Mouse (Mus musculus) hematopoietic stem cell, adult 5-6 weeks (primary cell): ENCODE measurements at regions not wholly inside any gene's neighbourhood (a gene's known extent, or its start where the extent isn't known, plus 50 kb on each side); places are given as distances from the start of the nearest gene placed in this dataset.
A peak's percentile ranks its signal among the peaks of the same experiment; 100 is the strongest.

ENCODE experiments used
- ATAC-seq, 2 experiments: fragments of 125-278 bp in 1 of 2; replicated peaks in 1 of 2; 2 replicates each; pipeline ENCODE4 v1.8.0; 2016 to 2017; ENCODE audit warnings: inconsistent platforms in 2 of 2, mild to moderate bottlenecking in 2 of 2, moderate number of reproducible peaks in 2 of 2, low read depth in 1 of 2, moderate TSS enrichment in 1 of 2; ENCODE audit not compliant: low FRiP score in 2 of 2, poor library complexity in 2 of 2, severe bottlenecking in 2 of 2, insufficient read depth in 1 of 2, low TSS enrichment in 1 of 2

DNA sequence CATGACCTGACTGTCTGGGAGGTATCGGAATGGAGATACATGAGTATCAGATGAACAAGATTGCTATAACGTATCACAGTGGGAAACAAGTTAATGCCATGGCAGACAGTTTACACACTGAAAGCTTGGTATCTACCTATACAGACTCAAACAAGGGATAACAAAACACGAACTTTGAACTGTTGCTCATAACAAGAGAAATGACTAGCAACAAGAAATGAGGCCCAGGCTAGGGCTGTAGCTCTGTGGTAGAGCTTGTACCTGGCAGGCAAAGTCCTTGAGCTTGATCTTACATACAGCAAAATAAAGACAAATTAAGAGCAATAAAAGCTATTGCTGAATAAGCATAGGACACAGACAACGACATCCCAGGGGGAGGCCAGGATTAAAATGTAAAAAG, 172.4 kb upstream of the Pln start:
- ATAC-seq: no peak

DNA sequence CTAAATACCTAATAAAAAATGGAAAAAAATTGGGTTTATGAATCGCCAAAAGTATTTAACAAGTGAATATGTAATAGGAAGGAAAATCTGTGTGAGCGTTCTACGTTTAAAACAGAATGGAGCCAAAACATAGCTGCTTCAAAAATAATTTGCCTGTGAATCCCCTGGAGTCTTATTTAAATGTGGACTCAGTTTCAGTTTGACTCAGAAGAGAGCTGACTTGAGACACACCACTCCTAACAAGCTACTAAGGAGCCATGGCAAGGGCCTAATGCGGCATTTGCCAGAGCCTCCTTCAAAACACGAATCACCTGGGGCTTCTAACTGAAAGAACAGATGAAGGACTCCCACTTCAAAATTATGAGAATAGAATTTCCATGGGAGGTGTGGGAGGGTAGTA, 169.7 kb upstream of the Pln start:
- ATAC-seq: no peak

- no peak for ATAC-seq
Observed at GRCm38 (mm10) chr10:53174038-53174564, 163.4 kb upstream of the Pln start.

DNA sequence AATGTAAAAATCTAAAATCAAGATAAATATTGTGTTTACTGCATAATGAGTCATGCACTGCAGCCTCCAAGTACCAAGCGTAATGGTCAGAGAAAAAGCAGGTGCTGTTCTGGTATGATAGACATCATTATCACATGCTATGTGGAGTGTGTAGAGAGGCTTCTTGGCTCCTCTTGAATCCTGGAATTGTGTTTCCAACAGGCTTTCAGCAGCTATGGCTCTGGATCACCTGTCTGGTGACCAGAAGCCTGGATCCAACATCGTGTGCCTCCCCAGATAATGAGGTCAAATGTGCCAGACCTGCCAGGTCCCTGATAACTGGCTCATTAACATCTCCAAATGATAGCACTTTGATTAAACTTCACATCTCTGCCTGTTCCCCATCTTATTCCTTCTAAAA, 161.5 kb upstream of the Pln start:
- no peak for ATAC-seq

GRCm38 (mm10) chr10:53178561-53178960, 158.9 kb upstream of the Pln start:
- no peak for ATAC-seq

DNA sequence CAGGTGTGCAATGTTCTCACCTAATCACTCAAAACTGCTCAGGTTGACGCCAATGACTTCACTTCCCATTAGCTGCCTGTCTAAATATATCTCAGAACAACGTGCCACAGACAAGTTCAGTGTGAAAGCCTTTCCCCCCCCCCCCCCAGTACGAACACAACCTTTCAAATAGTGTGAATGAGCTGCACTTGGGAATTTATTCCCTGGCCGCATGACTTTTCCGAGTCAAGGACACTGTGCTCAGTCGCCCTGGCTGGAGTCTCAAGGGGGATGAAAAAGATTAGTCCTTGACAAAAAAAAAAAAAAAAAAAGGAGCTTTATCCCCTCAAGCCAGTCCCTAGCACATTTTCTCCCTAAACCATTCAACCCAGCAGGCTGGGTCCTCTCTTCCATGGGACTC, 158.4 kb upstream of the Pln start:
- ATAC-seq: no peak

DNA sequence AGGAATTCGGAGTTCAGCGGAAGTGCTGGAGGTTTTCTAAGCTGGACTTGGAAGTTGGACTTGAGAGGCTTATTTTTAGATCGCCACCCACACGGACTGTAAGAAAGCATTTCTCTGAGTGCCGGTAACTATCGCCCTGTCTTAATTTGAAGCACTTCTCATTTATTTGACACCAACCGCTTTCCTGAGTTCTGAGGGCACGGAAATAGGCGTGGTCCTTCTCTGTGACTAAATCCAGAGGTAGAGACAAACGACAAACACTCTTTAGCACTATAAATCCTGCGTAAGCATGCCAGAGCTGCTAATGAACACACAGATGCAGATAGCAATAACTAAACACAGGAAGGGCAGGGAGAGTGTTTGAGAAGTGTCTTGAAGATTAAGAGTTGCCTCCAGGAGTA, 156.7 kb upstream of the Pln start:
- peak; percentile 89 to 90 for ATAC-seq

DNA sequence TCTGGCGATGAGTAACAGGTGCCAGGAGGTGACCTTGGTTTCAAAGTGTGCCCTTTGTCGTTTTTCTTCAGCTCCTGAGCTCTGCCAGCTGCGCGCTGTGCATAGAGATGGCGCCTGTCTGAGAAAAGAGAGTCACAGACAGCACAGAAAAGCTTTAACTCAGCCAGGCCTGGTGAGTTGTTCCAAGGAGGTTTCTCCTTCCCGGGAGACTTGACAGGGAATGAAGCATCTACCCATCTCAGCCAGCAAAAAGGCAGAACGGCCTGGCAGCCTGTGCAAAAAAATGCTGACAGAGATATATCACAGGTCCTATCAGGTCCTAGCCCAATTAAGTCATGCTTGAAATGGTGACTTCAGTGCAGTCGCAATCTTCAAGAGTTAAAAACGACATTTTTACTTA, 156.1 kb upstream of the Pln start:
- ATAC-seq: 0 out of 4 replicates have a peak, but pooled peaks of 1 of the 2 experiments have one; percentile 4

- ATAC-seq: no peak
Observed at GRCm38 (mm10) chr10:53208466-53208865, 129.0 kb upstream of the Pln start.

DNA sequence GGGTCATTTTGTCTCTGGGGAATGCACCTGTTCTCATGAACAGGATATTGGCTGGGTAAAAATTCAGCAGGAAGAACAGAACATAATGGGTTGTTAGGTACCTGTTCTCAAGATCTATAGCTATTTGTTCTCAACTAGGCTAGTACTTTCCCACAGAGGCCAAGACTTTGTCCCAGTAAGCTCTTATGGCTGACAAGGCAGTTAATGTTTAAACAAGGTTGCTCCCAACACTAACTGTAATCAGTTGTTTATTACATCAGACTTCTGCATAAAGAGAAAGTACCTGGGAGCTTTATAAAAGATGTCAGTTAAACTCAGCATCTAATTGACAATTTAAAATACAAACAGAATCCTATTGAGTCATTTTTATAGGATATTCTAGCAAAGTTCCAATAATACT, 127.6 kb upstream of the Pln start:
- no peak for ATAC-seq
